Mouse (Mus musculus) adrenal gland, postnatal 25 days (tissue): Measurements from ENCODE around the gene Nr1i2. TPM values are rescaled to one million over a fixed set of nuclear protein-coding genes. Genes with fewer than 3 reads are reported as not detected.
"Not testable (repeated sequence)": the region's sequence is repeated elsewhere in the genome, so short reads cannot be mapped to it uniquely, and the experiment has no call there.

ENCODE experiments used
- DNase-seq: peaks from one replicate; pipeline ENCODE4 v3.0.0; 2021; ENCODE audit warnings: mixed read lengths
- total RNA-seq: library from RNA; stranded (reverse); gene quantifications from 2 replicates; pipeline ENCODE4 v1.2.3, GENCODE M21; 2021

The Nr1i2 gene
- total RNA-seq, 1 experiment from 2014 or later: not detected

GRCm38 (mm10) chr16:38287357-38287756 lies 7.3 kb downstream of the Nr1i2 start:
- no peak for DNase-seq

DNA sequence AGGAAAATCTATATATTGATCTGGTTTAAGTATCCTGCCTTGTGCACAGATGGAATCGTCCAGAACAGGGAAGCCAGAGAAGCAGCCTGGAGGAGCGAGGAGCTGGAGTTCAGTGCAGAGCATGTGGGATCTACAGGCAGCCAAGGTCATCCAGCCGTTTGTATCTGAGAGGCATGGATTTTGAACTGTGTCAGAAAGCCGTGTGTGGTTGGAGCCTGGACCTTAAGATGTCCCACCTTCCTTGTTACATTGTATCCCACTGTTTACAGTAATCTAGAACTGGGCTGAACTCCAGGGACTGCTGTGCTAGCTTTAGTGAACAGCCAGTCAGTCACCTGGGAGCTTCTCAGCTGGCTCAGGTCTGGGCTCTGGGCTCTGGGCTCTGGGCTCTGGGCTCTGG lies 8.1 kb downstream of the Nr1i2 start:
- DNase-seq: no peak

GRCm38 (mm10) chr16:38285801-38286200 lies 8.8 kb downstream of the Nr1i2 start:
- DNase-seq: no peak

DNA sequence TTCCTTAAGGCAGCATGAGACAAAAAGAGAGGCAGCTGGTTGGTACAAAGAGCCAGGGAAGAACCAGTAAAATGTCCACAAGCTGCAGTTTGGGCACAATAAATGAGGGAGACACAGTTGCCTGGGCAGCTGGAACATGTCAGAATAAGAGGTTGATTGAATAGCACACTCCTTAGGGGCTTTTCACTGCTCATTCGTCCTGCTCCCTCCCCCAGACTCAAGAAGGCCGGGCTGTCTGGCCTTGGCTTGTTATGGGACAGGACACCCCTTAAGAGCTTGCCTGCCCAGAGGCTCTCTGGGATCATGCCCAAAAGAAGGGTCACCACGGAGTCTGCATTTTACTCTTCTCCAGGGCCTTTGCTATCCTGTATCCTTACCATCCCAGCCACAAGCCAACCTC lies 11.3 kb downstream of the Nr1i2 start:
- no peak for DNase-seq

DNA sequence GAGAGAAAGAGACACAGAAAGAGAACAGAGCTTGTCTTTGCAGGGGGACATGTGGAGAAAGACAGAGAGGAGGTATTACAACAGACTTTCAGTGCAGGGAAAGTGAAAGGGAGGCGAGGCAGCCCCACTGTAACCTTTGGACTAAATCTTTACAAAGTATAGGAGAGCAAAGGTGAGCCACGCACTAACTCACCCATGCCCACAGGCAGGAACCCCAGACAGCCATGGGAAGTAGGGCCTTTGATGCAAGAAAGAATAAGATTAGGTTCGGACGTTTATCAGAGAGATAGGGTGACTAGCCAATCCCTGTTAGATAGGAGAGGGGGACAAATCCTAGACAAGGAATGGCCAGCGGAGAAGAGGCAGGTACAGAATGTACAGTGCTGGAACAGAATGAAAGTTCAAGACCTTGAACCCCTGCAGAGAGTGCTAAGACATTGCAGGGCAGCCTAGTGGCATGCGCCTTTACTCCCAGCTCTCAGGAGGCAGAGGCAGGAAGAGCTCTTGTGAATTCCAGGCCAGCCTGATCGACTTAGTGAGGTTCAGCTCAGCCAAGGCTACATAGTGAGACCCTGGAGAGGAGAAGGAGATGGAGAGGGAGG lies 12.0 kb downstream of the Nr1i2 start:
- DNase-seq: no peak

GRCm38 (mm10) chr16:38280951-38281350 lies 13.7 kb downstream of the Nr1i2 start:
- DNase-seq: no peak

- no peak for DNase-seq
These were observed 14.8 kb downstream of the Nr1i2 start for GRCm38 (mm10) chr16:38279794-38280193.

- DNase-seq: no peak
These were observed 19.9 kb downstream of the Nr1i2 start for GRCm38 (mm10) chr16:38274737-38275136.

- DNase-seq: no peak
These were observed 22.1 kb downstream of the Nr1i2 start for GRCm38 (mm10) chr16:38272483-38272882.

GRCm38 (mm10) chr16:38271601-38272000 lies 23.0 kb downstream of the Nr1i2 start:
- no peak for DNase-seq

DNA sequence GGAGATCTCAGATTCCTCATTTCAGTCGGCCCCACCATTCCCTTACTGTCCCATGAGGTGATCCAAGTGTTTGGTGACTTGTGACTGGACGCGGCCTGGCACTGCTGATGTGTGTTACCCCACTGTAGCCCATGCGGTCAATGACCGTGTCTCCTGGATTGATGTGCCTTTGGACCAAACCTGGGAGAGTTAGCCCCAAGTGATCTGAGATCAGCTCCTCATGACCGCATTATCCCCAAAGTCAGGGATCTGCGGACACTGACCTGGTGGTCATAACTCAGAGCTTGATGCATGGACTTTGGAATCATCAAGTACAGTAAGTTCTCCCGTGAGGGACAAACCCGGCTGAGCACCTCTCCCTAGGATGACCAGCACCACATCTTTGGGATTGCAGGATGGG lies 38.7 kb downstream of the Nr1i2 start:
- no peak for DNase-seq

DNA sequence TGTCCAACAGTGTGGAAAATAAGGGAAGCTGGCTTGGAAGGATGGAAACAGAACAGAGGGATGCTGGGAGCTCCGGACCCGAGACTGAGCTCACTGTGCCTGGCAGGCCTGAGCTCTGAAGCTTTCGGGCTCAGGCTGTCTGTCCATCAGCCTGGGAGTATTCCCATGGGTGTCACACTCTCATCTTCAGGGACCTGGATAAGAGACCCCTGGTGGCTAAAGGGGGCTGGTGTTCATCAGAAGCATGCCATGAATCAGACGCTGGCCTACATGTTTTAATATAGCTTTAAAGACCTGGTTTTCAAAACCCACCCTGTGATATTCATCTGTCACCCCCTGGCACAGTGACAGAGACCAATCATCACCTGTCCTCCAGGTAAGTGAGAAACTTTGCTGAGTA lies 39.5 kb downstream of the Nr1i2 start:
- no peak for DNase-seq

- DNase-seq: peak; percentile 21
These were observed 40.6 kb downstream of the Nr1i2 start for GRCm38 (mm10) chr16:38254001-38254400.

DNA sequence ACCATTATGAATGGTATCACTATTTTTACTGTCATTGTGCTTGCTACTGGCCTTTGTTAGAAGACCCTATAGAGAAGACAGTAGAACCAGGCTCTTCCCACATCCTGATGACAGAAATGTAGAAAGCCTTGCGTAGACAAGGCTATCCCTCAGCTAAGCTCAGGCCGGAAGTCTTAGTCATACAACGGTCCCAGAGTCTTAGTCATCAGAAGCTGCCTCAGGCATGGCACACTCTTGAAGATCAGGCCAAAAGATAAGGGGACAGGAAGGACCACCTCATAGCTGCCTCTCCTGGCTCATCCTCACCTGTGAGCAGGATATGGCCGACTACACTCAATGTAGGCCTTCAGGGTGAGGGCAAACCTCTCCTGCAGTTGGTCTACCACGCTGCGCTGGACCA lies 44.2 kb downstream of the Nr1i2 start:
- DNase-seq: no peak

GRCm38 (mm10) chr16:38248331-38248961 lies 46.2 kb downstream of the Nr1i2 start:
- DNase-seq: no peak

GRCm38 (mm10) chr16:38245849-38246585 lies 48.6 kb downstream of the Nr1i2 start:
- DNase-seq: no peak

- DNase-seq: no peak
These were observed 49.2 kb downstream of the Nr1i2 start for GRCm38 (mm10) chr16:38245379-38245778.

- DNase-seq: no peak
These were observed 50.5 kb downstream of the Nr1i2 start for GRCm38 (mm10) chr16:38244111-38244510.

- DNase-seq: no peak
These were observed 54.5 kb downstream of the Nr1i2 start for GRCm38 (mm10) chr16:38240167-38240566.

- DNase-seq: no peak
These were observed 54.9 kb downstream of the Nr1i2 start for GRCm38 (mm10) chr16:38239729-38240128.

DNA sequence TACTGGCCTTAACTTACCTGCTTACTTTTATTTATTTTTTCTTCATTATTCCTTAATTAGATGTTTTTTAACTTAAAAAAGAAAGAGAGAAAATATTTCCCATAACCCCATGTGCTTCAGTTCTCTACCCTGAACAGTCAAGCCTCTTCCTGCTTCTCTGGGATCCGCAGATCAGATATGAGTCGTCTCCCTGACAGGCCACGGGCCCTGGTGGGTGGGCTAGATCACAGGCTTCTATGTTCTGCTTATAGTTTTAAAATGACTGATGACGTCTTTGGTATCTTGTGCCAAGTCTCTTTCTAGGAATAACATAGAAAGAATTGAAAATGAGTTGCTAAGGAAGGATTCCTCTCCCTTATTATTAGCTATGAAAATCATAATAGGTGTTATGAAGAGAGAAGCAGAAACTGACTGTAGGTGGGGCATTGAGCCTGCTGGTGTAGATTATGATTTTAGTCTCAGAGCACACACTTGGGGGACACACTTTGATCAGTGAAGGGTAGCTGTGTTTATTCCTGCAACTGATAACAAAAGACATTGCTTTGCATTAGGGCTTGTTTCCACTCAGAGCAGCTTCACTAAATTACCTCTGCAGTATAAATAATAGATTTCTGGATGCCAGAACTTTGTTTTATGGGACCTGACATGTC lies 57.6 kb downstream of the Nr1i2 start:
- no peak for DNase-seq

- not testable (repeated sequence) for DNase-seq
These were observed 72.1 kb downstream of the Nr1i2 start for GRCm38 (mm10) chr16:38222491-38222890.

DNA sequence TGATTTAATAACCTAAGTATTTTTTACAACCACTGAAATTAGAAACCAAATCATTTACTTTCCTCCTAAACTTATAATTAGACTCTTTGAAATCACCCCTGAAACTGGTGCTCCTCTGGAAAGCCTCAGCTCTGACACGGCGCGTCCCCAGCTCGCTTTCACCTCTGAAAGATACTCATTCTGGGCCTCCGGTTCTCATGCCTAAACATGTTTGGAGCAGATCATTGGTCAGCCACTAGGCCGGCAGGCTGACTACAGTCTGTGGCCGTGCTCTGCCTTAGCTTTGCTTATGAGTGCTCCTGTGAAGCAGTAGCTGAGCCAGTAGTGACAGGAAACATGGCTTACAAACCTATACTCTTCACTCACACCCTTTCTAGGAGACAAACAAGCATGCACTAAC lies 89.4 kb downstream of the Nr1i2 start:
- no peak for DNase-seq
